Mouse (Mus musculus) kidney, postnatal 36 days (tissue): ENCODE measurements around the gene Ssbp2.

Experiments
- DNase-seq, 2 experiments: peaks; one replicate each; pipeline ENCODE4 v3.0.0; 2021 to 2022; ENCODE audit warnings: mixed read lengths in 2 of 2

The Ssbp2 gene

DNA sequence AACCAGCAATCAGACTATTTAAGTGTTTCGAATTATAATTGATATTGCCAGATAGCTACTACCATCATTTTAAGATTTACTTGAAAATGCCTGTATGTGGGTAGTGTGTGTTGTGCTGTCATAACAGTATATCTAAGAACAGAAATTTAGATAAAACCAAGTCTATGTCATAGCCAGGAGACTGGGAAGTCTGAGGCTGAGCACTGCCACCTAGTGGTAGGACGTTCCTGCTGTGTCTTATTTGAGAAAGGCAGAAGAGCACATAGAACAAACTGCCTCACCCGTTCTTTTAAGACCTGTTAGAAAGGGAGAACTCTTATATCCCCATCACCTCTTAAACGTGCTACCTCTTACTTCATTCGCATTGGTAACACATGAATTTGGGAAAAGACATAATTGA lies 176.7 kb downstream of the Ssbp2 start:
- DNase-seq = peak; percentile 74 to 91

DNA sequence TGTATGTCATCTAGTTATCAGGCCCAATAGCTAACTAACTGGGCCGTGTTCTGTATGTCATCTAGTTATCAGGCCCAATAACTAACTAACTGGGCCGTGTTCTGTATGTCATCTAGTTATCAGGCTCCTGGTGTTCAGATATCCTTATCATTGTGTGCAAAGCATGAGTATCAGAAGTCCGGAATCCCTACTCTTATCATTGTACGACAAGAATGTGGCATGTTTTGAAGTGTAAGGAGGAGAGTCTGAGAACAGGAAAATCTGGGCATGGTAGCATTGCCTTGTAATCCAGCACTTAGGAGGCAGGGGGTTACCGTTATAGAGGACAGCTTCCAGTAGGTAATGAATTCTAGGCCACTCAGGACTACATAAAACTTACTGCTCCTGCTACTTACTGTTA lies 178.8 kb downstream of the Ssbp2 start:
- DNase-seq = no peak

GRCm38 (mm10) chr13:91640219-91640618 lies 180.1 kb downstream of the Ssbp2 start:
- no peak for DNase-seq

DNA sequence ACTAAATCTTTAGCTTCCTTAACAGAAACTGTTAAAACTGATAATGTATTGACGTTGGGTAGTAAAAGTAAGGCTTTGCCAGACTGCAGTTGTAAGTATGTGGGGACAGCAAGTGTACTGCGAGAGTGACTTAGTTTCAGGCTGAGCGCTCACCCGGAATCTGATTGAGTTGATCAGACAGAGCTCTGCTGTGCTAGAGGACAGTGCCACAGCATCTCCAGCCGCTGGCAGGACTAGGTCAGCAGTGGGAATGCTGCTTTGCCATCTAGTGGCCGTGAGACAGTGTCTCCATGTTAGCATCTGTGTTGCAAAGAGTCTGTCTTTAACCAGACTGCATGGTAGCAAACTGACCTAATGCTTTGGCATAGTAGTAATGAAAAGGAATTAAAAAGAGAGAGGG lies 188.2 kb downstream of the Ssbp2 start:
- DNase-seq = peak; percentile 37 to 56

- DNase-seq = peak; percentile 51 to 56
These were observed 189.8 kb downstream of the Ssbp2 start for GRCm38 (mm10) chr13:91649926-91650325.

DNA sequence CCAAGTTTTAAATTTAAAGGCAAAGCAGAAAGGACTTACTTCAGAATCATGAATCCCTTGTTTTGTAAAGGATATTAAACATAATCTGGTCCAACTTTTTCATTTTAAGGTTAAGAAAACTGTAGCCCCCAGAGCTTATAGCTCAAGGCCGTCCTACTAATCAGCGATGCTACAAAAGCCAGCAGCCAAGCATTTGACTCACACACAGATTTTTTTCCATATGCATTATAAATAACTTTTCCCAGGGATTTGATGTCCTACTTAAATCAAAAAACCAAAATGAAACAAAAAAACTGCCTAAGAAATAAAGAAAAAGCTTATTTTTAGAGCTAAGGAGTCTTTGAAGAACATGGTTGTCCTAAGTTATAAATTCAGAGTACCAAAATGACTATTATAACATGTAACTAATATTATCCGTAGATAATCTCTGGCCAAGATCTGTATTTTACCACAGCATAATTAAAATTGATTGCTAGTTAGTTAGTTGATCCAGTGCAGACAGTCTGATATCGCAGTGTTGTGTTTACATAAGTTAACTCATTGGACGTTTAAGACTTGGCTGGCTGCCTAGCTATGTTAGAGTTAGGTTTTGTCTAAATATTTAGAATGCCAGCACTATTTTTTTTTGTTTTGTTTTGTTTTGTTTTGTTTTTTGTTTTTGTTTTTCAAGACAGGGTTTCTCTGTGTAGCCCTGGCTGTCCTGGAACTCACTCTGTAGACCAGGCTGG lies 201.1 kb downstream of the Ssbp2 start:
- no peak for DNase-seq

DNA sequence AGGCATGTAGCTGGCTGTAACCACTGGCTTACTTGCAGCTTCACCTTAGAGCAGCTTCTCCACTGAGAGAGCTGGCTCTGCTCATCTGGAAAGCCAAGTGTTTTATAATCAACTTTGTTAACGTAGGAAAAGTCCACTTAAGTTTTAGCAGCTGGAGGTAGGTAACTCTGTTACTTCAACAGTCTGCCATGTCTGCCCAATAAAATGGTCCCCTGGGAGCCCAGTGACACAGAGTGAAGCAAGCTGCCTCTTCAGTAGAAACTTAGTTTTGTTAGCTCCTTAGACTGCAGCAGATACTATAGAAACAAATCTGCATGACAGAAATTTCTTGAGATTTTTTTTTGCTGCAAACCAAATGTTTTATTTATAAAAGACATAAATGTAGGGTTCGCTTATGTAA lies 202.7 kb downstream of the Ssbp2 start:
- DNase-seq = no peak

GRCm38 (mm10) chr13:91673241-91673640 lies 213.2 kb downstream of the Ssbp2 start:
- no peak for DNase-seq

GRCm38 (mm10) chr13:91680764-91681437 lies 220.8 kb downstream of the Ssbp2 start:
- no peak for DNase-seq

GRCm38 (mm10) chr13:91681474-91681873 lies 221.4 kb downstream of the Ssbp2 start:
- DNase-seq = no peak

GRCm38 (mm10) chr13:91690118-91690517 lies 230.0 kb downstream of the Ssbp2 start:
- no peak for DNase-seq

DNA sequence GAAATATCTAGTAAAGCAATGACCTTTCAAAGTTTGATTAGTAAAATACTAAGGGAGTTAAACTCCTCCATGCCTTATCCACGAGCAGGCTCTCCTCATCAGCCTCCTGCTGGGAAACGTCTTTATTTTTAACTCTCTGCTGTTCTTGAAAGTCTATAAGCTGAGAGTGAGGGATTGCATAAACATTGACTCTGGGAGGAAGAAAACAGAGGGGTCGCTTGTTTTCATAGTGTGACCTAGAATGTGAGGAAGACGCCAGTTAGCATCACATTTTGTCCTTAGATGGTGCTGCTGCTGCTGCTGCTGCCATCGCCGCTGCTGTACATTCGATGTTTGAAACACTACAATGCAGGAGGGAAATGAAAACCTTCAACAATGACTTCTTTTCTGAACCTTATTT lies 233.5 kb downstream of the Ssbp2 start:
- DNase-seq = no peak

DNA sequence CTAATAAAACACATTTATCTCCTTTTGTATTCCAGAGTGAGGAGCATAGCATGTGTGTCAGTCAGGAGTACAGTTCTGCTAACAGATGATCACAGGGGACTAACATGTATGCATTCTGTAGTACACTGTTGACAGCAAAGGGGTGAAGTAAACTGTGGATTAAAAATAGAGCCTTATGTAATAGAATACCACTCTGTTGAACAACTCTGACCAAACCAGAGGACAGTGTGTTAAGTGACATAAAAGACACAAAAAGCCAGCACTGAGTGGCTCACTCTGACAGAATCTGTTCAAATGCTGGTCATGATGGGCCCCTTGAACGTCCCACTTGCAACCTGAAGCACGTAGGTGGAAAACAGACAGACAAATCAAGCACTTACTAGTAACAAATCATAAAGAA lies 235.3 kb downstream of the Ssbp2 start:
- DNase-seq = no peak

GRCm38 (mm10) chr13:91696109-91696645 lies 236.1 kb downstream of the Ssbp2 start:
- DNase-seq = peak in 1 of 2 experiments; percentile 18

GRCm38 (mm10) chr13:91697011-91697410 lies 236.9 kb downstream of the Ssbp2 start:
- DNase-seq = peak; percentile 46 to 47

GRCm38 (mm10) chr13:91702337-91702736 lies 242.3 kb downstream of the Ssbp2 start:
- no peak for DNase-seq

DNA sequence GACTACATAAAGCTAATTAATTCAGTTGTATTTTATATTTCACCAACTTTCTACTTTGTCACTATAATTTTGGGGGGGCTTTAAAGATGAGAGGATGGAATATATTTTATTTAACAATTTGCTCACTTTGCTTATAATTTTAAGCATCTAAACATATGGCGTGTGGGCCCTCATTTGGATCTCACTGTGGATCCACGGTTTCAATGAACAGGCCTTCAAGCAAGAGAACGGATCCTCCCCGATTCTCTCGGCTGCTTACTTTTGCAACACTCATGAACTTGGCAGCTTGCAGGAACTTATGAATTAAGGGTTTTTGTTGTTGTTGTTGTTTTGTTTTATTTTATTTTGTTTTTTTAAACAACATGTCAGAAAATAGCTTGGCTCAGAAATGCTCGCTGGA lies 259.4 kb downstream of the Ssbp2 start:
- no peak for DNase-seq

GRCm38 (mm10) chr13:91723108-91723735 lies 263.1 kb downstream of the Ssbp2 start:
- peak; percentile 30 to 33 for DNase-seq

GRCm38 (mm10) chr13:91723736-91724119 lies 263.6 kb downstream of the Ssbp2 start:
- DNase-seq = no peak

- DNase-seq = no peak
These were observed 264.1 kb downstream of the Ssbp2 start for GRCm38 (mm10) chr13:91724211-91724610.

DNA sequence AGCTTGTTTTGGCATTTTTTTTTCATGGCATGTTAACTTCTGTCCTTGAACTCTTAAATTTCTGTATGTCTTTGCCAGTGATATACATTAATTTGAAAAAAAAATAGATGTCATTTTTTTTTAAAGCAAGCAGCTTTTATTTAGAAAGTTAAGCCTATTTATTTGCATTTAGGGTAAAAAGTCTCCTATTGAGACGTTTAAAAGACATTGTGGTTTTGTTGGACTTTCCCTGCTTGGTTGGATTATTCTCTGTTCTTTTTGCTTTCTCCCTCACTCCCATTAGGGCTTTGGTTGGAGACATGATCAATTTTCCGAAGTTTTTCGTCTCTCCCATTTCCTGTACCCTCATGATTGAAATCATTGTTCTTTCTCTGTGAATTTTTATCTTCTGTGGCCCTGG lies 265.0 kb downstream of the Ssbp2 start:
- DNase-seq = no peak

DNA sequence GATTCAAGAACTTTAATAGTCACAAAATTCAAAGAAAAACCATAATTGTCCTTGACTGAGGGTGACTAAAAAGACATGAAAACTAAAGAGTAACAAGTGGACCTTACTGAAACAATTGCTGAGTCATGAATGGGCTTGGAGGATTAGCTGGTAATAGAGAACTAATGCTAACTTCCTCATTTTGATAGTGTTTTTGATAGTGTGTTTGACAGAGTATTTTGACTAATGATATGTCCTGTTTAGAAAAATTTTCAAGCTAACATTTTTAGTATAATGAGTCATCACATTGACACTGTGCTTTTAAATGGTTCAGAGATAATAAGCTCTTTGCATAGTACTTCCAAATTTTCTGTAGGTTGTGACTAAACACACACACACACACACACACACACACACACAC lies 267.8 kb downstream of the Ssbp2 start:
- no peak for DNase-seq

GRCm38 (mm10) chr13:91737191-91737590 lies 277.1 kb downstream of the Ssbp2 start:
- no peak for DNase-seq

- peak in 1 of 2 experiments; percentile 58 for DNase-seq
These were observed 280.8 kb downstream of the Ssbp2 start for GRCm38 (mm10) chr13:91740851-91741250.
